Mouse (Mus musculus) hindbrain, postnatal 0 days (tissue): ENCODE data around the gene Gm6020. TPM values are rescaled to one million over a fixed set of nuclear protein-coding genes. Genes with fewer than 3 reads are reported as not detected.

Experiments used
- ATAC-seq: fragments of 200-750 bp; cut with Nextera tagmentation; 2 replicates; pipeline ENCODE4 v1.8.0; 2017; ENCODE audit warnings: mild to moderate bottlenecking, moderate TSS enrichment, moderate library complexity
- DNase-seq: peaks from one replicate; pipeline ENCODE4 v3.0.0-alpha.2; 2015; ENCODE audit warnings: low spot score
- H3K27ac ChIP-seq: fragments of 300-500 bp; sonication (generic); 2 replicates; pipeline ENCODE4 v1.5.1; 2014; ENCODE audit warnings: mild to moderate bottlenecking
- H3K27me3 ChIP-seq: fragments of 300-500 bp; sonication (generic); 2 replicates; pipeline ENCODE4 v1.6.1; 2014; ENCODE audit warnings: low read length, mixed read lengths; ENCODE audit not compliant: insufficient read depth
- H3K36me3 ChIP-seq: fragments of 300-500 bp; sonication (generic); 2 replicates; pipeline ENCODE4 v1.6.1; 2014; ENCODE audit warnings: low read length, mixed read lengths; ENCODE audit not compliant: insufficient read depth
- H3K4me1 ChIP-seq: fragments of 300-500 bp; sonication (generic); 2 replicates; pipeline ENCODE4 v1.6.1; 2014; ENCODE audit warnings: antibody characterized with exemption, low read length, mixed read lengths; ENCODE audit not compliant: insufficient read depth
- H3K4me2 ChIP-seq: fragments of 300-500 bp; sonication (generic); 2 replicates; pipeline ENCODE4 v1.6.1; 2014; ENCODE audit warnings: low read depth, mild to moderate bottlenecking, low read length, moderate library complexity, mixed read lengths
- H3K4me3 ChIP-seq: fragments of 300-500 bp; sonication (generic); 2 replicates; pipeline ENCODE4 v1.5.1; 2014; ENCODE audit warnings: low read length
- H3K9ac ChIP-seq: fragments of 300-500 bp; sonication (generic); replicated peaks from 2 replicates; pipeline ENCODE4 v1.6.1; 2014; ENCODE audit warnings: mild to moderate bottlenecking, low read length, moderate library complexity, mixed read lengths
- H3K9me3 ChIP-seq: fragments of 300-500 bp; sonication (generic); 2 replicates; pipeline ENCODE4 v1.6.1; 2016; ENCODE audit warnings: low read length, mixed read lengths
- CTCF ChIP-seq: IDR thresholded peaks from 2 replicates; pipeline ENCODE4 v1.5.1; 2016; ENCODE audit warnings: antibody characterized with exemption, control low read depth, low read depth
- WGBS: fragments of 180-500 bp; shearing (Covaris S2); extraction: QIAGEN DNeasy Blood & Tissue Kit; methylation state at CpG from one replicate; pipeline ENCODE4 v1.1.7; 2014; 5-methylcytosine and 5-hydroxymethylcytosine counted together
- polyA plus RNA-seq: library from polyadenylated mRNA; unstranded; fragments of >200 nt; fragmentation: Nextera tagmentation; extraction: Ambion mirVana; gene quantifications from 2 replicates; pipeline ENCODE4 v1.2.1, GENCODE M21; 2015
- total RNA-seq: library from RNA; depleted of rRNA; stranded (reverse); fragments of >200 nt; gene quantifications from 2 replicates; pipeline ENCODE4 v1.2.3, GENCODE M21; 2014; rRNA removed

Gene Gm6020
- total and polyA plus RNA-seq, 2 experiments from 2014 or later = not detected

DNA sequence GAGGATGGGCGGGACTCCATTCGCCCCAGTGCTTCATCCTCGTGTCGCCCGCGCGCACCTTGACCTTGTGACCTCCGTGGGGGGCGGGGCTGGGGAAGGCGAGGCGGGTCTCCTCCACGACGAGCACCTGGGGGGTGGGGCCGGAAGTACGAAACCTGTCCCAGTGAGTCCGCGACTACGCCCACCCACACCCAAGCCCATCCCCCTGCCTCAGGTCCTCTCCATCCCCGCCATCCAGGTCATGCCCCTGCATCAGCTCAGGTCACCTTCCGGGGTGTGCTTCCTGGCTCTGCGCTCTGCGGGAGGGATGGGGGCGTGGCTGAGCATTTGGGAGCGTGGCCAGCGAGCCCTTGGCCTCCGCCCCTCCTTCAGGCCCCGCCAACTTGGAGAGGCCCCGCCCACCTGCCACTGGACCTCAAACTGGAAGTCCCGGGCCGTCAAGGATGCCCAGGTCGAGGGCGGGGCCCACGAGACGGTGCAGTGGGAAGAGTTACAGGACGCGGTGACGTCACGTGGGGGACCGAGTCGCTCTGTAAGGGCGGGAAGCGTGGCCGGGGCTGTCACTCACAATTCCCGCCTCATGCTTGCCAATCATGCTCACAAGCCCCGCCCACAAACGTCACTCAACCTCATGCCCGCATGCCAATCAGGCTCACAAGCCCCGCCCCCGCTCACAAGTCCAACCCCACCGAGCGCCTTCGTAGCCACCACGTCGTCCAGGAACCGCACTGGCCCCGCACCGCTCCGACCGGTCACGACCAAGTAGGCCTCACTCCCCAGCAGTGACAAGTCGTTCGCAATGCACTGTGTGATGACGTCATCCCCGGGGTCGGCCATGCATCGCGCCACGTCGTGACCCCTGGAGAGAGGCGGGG is 42.1 kb downstream of the Gm6020 start:
- Histone ChIP-seq H3K4me3 (peak overlapping the region; percentile 43), H3K9me3 (no peaks in the 10 kb centered on the region), H3K4me1 (0 out of 2 replicates have a peak, but pooled peaks cover 6% of the 10 kb centered on the region), H3K4me2 (peak overlapping the region; percentile 56), H3K27ac (peak overlapping the region; percentile 88), H3K27me3 (no peaks in the 10 kb centered on the region), H3K36me3 (no peaks in the 10 kb centered on the region), H3K9ac (peak overlapping the region; percentile 47)
- DNase-seq = peak; percentile 96
- peak; percentile 68 for ATAC-seq
- TF ChIP-seq CTCF = no peak
- 6% methylated on average over 67 of the region's 70 CpGs for WGBS

DNA sequence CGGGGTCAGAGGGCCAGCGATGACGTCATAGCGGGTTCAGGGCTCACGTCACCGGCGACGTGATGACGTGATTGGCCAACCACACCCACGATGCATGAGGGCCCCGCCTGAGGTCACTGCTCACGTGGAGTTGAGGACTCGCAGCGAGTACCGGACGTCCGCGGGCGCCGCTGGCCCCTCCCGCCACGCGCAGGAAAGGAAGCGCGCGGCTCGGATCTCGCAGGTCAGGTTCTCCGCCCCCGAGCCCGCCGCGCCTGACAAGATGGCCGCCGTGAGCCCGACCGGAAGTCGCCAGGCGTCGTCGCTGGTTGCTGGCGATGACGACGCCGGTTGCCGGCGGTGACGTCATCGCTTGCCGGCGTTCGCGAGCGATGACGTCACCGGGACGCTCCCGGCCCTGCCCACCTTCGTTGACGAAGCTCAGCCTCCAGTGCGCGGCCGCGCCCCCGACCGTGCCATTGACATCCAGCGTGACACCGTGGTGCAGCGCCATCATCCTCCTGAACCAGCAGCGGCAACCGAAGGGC is 42.8 kb downstream of the Gm6020 start:
- Histone ChIP-seq H3K4me1 (0 out of 2 replicates have a peak, but pooled peaks cover 6% of the 10 kb centered on the region), H3K4me3 (peak overlapping the region; percentile 43), H3K4me2 (peak overlapping the region; percentile 56), H3K9ac (peak overlapping the region; percentile 47), H3K27me3 (no peaks in the 10 kb centered on the region), H3K9me3 (no peaks in the 10 kb centered on the region), H3K27ac (peak overlapping the region; percentile 88), H3K36me3 (no peaks in the 10 kb centered on the region)
- DNase-seq (peak; percentile 95), ATAC-seq (peak; percentile 62)
- peak; percentile 29; the same call in 1 of the 2 replicates for TF ChIP-seq CTCF
- 3% methylated on average over 69 of the region's 71 CpGs for whole genome bisulfite sequencing

- Histone ChIP-seq H3K36me3 (no peaks in the 10 kb centered on the region), H3K4me3 (peak overlapping the region; percentile 43), H3K9ac (peak overlapping the region; percentile 47), H3K27me3 (no peaks in the 10 kb centered on the region), H3K9me3 (no peaks in the 10 kb centered on the region), H3K27ac (peak overlapping the region; percentile 88), H3K4me2 (peak overlapping the region; percentile 56), H3K4me1 (0 out of 2 replicates have a peak, but pooled peaks cover 6% of the 10 kb centered on the region)
- 5% methylated on average over 70 of the region's 71 CpGs for WGBS
- peak; percentile 1; the same call in 1 of the 2 replicates for TF ChIP-seq CTCF
- ATAC-seq (peak; percentile 90), DNase-seq (peak; percentile 95)
Observed at GRCm38 (mm10) chr19:61226928-61227854, 43.5 kb downstream of the Gm6020 start.

GRCm38 (mm10) chr19:61227941-61228701 is 44.4 kb downstream of the Gm6020 start, which contains the start of gene Csf2ra:
Gene Csf2ra (minus strand): TSS chr19:61228429.
- Histone ChIP-seq H3K4me2 (peak within 1 kb of the TSS; percentile 56), H3K4me3 (peak within 1 kb of the TSS; percentile 43), H3K9me3 (no peaks in the 10 kb centered on the region), H3K9ac (peak within 1 kb of the TSS; percentile 46), H3K27me3 (no peaks in the 10 kb centered on the region), H3K4me1 (0 out of 2 replicates have a peak, but pooled peaks cover 6% of the 10 kb centered on the region), H3K27ac (peak within 1 kb of the TSS; percentile 88), H3K36me3 (no peaks in the 10 kb centered on the region)
- no peak for TF ChIP-seq CTCF
- ATAC-seq = no peak
- no peak for DNase-seq
- WGBS = 59% methylated on average over 34 of the region's 36 CpGs

Other genes starting within 250 kb of the Gm6020 start
- 12.0 and 12.4 TPM in 2 replicates for gene Zfp950, start 43.0 kb upstream of the Gm6020 start, total RNA-seq
- gene Zfp950, start 43.0 kb upstream of the Gm6020 start, polyA plus RNA-seq = 38.1 and 46.7 TPM in 2 replicates
- 0.22 and 1.0 TPM in 2 replicates for gene Gm7102, start 7.6 kb upstream of the Gm6020 start, total RNA-seq
- gene Gm7102, start 7.6 kb upstream of the Gm6020 start, polyA plus RNA-seq = 0.19 TPM in 1 of 2 replicates, not detected in the other
- gene Csf2ra, start 44.5 kb downstream of the Gm6020 start, total RNA-seq = 39.6 and 48.2 TPM in 2 replicates
- gene Csf2ra, start 44.5 kb downstream of the Gm6020 start, polyA plus RNA-seq = 36.3 and 44.1 TPM in 2 replicates
- gene Gm21060, start 113.2 kb downstream of the Gm6020 start, total RNA-seq = not detected in 2 replicates
- not detected in 2 replicates for gene Gm21060, start 113.2 kb downstream of the Gm6020 start, polyA plus RNA-seq